Mouse (Mus musculus): ENCODE data around the gene Fxyd6. TPM values are rescaled to one million over a fixed set of nuclear protein-coding genes. Genes with fewer than 3 reads are reported as not detected.

Gene Fxyd6
- polyA plus RNA-seq, 1 experiment from 2014 or later, result 766 TPM

DNA sequence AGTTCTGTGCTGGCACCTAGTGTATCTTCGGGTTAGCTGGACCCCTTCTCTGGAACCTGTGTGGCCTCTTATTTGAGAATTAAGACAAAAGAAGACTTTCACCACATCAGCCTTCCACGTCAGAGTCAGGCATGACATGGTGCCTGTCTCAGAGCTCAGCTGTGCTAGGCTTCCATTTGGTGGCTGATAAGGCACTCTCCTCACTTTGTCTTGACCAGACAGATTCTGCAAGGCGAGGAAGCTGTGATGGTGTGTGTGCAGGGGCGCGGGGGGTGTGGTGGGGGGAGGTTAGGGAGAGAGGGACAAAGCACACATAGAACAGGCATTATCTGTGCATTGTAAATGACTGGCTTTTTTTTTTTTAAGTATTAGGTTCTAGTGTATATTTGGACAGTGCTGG lies 59.4 kb downstream of the Fxyd6 start:
- Histone ChIP-seq H3K27me3 (replicated peaks; ENCODE audit: control insufficient read depth, insufficient read depth, low read length) (peaks cover 16% of the 10 kb centered on the region), H3K27ac (ENCODE audit: low read depth, low read length) (no peak overlapping the region), H3K9ac (ENCODE audit: low read depth, low read length) (no peak overlapping the region), H3K4me1 (ENCODE audit: control insufficient read depth, insufficient read depth, low read depth, low read length) (peaks cover 21% of the 10 kb centered on the region), H3K9me3 (ENCODE audit: control insufficient read depth, low read length) (no peaks in the 10 kb centered on the region), H3K4me3 (ENCODE audit: low read length) (peak overlapping the region; percentile 66; the same call in 1 of the 2 replicates), H3K4me2 (ENCODE audit: low read length) (peak overlapping the region; percentile 78), H3K36me3 (ENCODE audit: control insufficient read depth, insufficient read depth, low read length) (no peaks in the 10 kb centered on the region)
- ATAC-seq, result no peak
- 32% methylated on average over 5 of the region's 5 CpGs for WGBS

DNA sequence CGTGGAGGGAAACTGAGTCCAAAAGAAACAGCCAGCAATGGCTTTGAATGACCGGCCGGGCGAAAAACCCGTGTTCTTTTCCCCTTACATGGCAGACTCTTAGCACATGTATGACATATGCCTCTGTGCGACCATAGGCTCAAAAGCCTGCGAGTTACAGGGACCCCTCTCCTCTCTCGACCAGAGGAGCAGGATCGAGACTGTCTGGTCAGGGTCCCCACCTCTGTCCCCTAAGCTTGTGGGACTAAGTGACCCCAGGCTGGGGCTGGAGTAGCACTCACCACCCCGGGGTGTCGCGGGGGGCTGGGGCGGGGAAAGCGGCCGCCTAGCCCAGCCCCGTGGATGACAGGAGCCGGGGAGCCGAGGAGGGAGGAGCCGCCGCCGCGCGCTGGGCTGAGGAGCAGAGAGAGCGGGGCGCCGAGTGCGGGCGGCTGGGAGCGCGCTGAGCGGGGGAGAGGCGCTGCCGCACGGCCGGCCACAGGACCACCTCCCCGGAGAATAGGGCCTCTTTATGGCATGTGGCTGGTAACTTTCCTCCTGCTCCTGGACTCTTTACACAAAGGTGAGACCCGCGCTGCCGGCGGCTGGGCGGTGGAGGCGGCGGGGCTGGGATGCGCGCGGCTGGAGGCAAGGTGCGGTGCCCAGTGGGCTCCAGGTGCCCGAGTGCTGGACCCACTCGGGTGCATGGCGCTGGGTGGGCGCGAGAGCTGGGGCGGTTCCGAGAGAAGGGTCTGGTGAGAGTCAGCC lies 60.1 kb downstream of the Fxyd6 start:
- peak overlapping the region; percentile 86 for H3K9ac ChIP-seq (ENCODE audit: low read depth, low read length)
- no peaks in the 10 kb centered on the region for H3K36me3 ChIP-seq (ENCODE audit: control insufficient read depth, insufficient read depth, low read length)
- H3K4me1 ChIP-seq (ENCODE audit: control insufficient read depth, insufficient read depth, low read depth, low read length), result peaks cover 24% of the 10 kb centered on the region
- peak overlapping the region; percentile 69 for H3K27ac ChIP-seq (ENCODE audit: low read depth, low read length)
- 3% methylated on average over 32 of the region's 54 CpGs for WGBS
- peaks cover 16% of the 10 kb centered on the region for H3K27me3 ChIP-seq (replicated peaks; ENCODE audit: control insufficient read depth, insufficient read depth, low read length)
- no peaks in the 10 kb centered on the region for H3K9me3 ChIP-seq (ENCODE audit: control insufficient read depth, low read length)
- ATAC-seq, result peak; percentile 53
- peak overlapping the region; percentile 78 for H3K4me2 ChIP-seq (ENCODE audit: low read length)
- peak overlapping the region; percentile 66 for H3K4me3 ChIP-seq (ENCODE audit: low read length)

DNA sequence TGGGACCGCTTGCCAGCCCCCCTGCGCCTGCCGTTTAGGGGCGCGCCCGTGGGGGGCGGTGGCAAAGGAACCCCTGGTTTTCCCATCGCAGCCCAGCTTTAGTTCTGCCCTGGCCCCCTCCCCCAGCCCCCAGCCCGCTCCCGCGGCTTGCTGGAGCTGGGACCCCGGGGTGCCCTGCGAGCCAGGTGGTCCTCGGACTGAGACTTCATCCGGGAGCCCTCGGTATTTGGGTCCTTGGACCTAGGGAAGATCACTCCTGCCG lies 60.6 kb downstream of the Fxyd6 start:
- Histone ChIP-seq H3K9ac (ENCODE audit: low read depth, low read length) (peak overlapping the region; percentile 86), H3K9me3 (ENCODE audit: control insufficient read depth, low read length) (no peaks in the 10 kb centered on the region), H3K27ac (ENCODE audit: low read depth, low read length) (peak overlapping the region; percentile 69), H3K27me3 (replicated peaks; ENCODE audit: control insufficient read depth, insufficient read depth, low read length) (peaks cover 16% of the 10 kb centered on the region), H3K36me3 (ENCODE audit: control insufficient read depth, insufficient read depth, low read length) (no peaks in the 10 kb centered on the region), H3K4me1 (ENCODE audit: control insufficient read depth, insufficient read depth, low read depth, low read length) (peaks cover 24% of the 10 kb centered on the region), H3K4me3 (ENCODE audit: low read length) (peak overlapping the region; percentile 66), H3K4me2 (ENCODE audit: low read length) (peak overlapping the region; percentile 78)
- 0% methylated on average over 15 of the region's 17 CpGs for WGBS
- no peak for ATAC-seq

DNA sequence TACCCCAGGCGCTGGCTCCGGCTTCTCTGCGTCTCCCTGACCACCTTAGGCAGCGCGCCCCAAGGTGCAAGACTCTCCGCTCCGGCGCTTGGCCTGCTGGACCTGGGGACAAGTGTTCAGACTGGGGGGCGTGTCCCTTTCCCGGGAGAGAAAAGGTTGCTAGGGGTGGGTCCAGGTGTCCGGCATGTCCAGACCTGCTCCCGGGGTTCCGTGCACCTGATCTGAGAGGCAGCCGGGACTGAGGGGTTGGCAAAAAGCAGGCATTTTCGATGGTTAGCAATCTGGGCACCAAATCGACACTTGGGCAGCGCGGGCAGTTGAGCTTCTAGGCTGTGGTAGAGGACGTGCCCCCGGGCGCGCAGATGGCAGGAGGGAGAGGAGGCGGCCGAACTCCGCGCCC lies 61.2 kb downstream of the Fxyd6 start:
- peak overlapping the region; percentile 86 for H3K9ac ChIP-seq (ENCODE audit: low read depth, low read length)
- H3K4me3 ChIP-seq (ENCODE audit: low read length), result peak overlapping the region; percentile 66
- H3K27ac ChIP-seq (ENCODE audit: low read depth, low read length), result peak overlapping the region; percentile 69
- peak; percentile 12; the same call in 1 of the 2 replicates for ATAC-seq
- peaks cover 16% of the 10 kb centered on the region for H3K27me3 ChIP-seq (replicated peaks; ENCODE audit: control insufficient read depth, insufficient read depth, low read length)
- 3% methylated on average over 24 of the region's 26 CpGs for WGBS
- peak overlapping the region; percentile 78 for H3K4me2 ChIP-seq (ENCODE audit: low read length)
- no peaks in the 10 kb centered on the region for H3K36me3 ChIP-seq (ENCODE audit: control insufficient read depth, insufficient read depth, low read length)
- H3K4me1 ChIP-seq (ENCODE audit: control insufficient read depth, insufficient read depth, low read depth, low read length), result peaks cover 27% of the 10 kb centered on the region
- no peaks in the 10 kb centered on the region for H3K9me3 ChIP-seq (ENCODE audit: control insufficient read depth, low read length)

DNA sequence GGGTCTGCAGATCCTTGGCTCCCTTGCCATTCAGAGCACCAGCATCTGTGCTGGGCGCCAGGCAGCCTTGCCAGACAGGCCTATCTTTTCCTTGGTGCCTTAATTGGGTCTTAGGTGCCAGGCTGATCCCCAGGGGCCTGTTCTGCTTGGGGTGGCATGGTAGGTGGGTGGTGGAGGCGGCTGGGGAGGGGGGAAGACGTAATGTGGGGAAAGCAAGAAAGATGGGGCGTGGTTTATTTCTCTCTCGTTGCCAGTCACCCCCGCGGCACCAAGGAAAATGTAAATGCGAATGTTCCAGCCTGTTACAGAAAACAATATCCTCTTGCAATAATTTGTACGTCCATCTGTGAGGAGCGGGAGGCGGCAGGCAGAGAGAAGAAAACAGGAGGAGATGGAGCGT lies 62.7 kb downstream of the Fxyd6 start:
- H3K27ac ChIP-seq (ENCODE audit: low read depth, low read length), result peak overlapping the region; percentile 83
- peaks cover 16% of the 10 kb centered on the region for H3K27me3 ChIP-seq (replicated peaks; ENCODE audit: control insufficient read depth, insufficient read depth, low read length)
- 35% methylated on average over 12 of the region's 12 CpGs for WGBS
- peak overlapping the region; percentile 58 for H3K9ac ChIP-seq (ENCODE audit: low read depth, low read length)
- ATAC-seq, result peak; percentile 15; the same call in 1 of the 2 replicates
- H3K4me2 ChIP-seq (ENCODE audit: low read length), result peak overlapping the region; percentile 78
- no peaks in the 10 kb centered on the region for H3K36me3 ChIP-seq (ENCODE audit: control insufficient read depth, insufficient read depth, low read length)
- H3K4me1 ChIP-seq (ENCODE audit: control insufficient read depth, insufficient read depth, low read depth, low read length), result peaks cover 30% of the 10 kb centered on the region
- peak overlapping the region; percentile 66 for H3K4me3 ChIP-seq (ENCODE audit: low read length)
- H3K9me3 ChIP-seq (ENCODE audit: control insufficient read depth, low read length), result no peaks in the 10 kb centered on the region

DNA sequence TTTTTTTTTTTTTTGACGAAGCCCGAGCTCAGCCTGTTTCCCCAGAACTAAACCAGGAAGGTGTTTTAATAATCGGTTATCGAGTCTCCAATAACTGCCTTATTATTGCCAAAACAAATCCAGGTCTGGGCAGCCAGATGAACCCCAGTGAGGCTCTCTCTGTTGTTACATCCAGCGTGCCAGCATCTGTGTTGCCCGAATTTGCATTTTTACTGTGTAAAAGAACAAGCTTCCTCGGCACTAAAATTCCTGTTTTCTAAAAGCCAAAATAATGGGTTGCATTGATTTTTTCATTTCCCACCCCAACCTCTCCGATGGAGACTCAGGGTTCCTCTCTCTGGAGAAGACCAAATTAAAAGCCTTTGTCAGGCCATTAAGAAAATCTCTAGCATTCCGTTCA lies 63.1 kb downstream of the Fxyd6 start:
- no peak for ATAC-seq

GRCm38 (mm10) chr9:45434171-45434570 lies 64.2 kb downstream of the Fxyd6 start:
- Histone ChIP-seq H3K4me2 (ENCODE audit: low read length) (peak overlapping the region; percentile 6; the same call in 1 of the 2 replicates), H3K4me1 (ENCODE audit: control insufficient read depth, insufficient read depth, low read depth, low read length) (peaks cover 30% of the 10 kb centered on the region), H3K9ac (ENCODE audit: low read depth, low read length) (no peak overlapping the region), H3K27me3 (replicated peaks; ENCODE audit: control insufficient read depth, insufficient read depth, low read length) (peaks cover 13% of the 10 kb centered on the region), H3K4me3 (ENCODE audit: low read length) (no peak overlapping the region), H3K9me3 (ENCODE audit: control insufficient read depth, low read length) (no peaks in the 10 kb centered on the region), H3K27ac (ENCODE audit: low read depth, low read length) (peak overlapping the region; percentile 83; the same call in 1 of the 2 replicates), H3K36me3 (ENCODE audit: control insufficient read depth, insufficient read depth, low read length) (no peaks in the 10 kb centered on the region)
- no peak for ATAC-seq
- WGBS, result 51% methylated on average over 2 of the region's 2 CpGs

More for the DNA sequence above, 63.1 kb downstream of the Fxyd6 start:
- H3K4me3 ChIP-seq (ENCODE audit: low read length), result peak overlapping the region; percentile 66
- H3K9ac ChIP-seq (ENCODE audit: low read depth, low read length), result peak overlapping the region; percentile 49
- peaks cover 16% of the 10 kb centered on the region for H3K27me3 ChIP-seq (replicated peaks; ENCODE audit: control insufficient read depth, insufficient read depth, low read length)
- H3K36me3 ChIP-seq (ENCODE audit: control insufficient read depth, insufficient read depth, low read length), result no peaks in the 10 kb centered on the region
- H3K4me1 ChIP-seq (ENCODE audit: control insufficient read depth, insufficient read depth, low read depth, low read length), result peaks cover 30% of the 10 kb centered on the region
- 35% methylated on average over 9 of the region's 9 CpGs for WGBS
- H3K27ac ChIP-seq (ENCODE audit: low read depth, low read length), result peak overlapping the region; percentile 83
- peak overlapping the region; percentile 78 for H3K4me2 ChIP-seq (ENCODE audit: low read length)
- H3K9me3 ChIP-seq (ENCODE audit: control insufficient read depth, low read length), result no peaks in the 10 kb centered on the region

GRCm38 (mm10) chr9:45439025-45439424 lies 69.0 kb downstream of the Fxyd6 start:
- WGBS, result 75% methylated on average over 4 of the region's 4 CpGs
- Histone ChIP-seq H3K4me3 (ENCODE audit: low read length) (no peak overlapping the region), H3K9me3 (ENCODE audit: control insufficient read depth, low read length) (no peaks in the 10 kb centered on the region), H3K36me3 (ENCODE audit: control insufficient read depth, insufficient read depth, low read length) (no peaks in the 10 kb centered on the region), H3K4me2 (ENCODE audit: low read length) (no peak overlapping the region), H3K27ac (ENCODE audit: low read depth, low read length) (no peak overlapping the region), H3K4me1 (ENCODE audit: control insufficient read depth, insufficient read depth, low read depth, low read length) (peaks cover 16% of the 10 kb centered on the region), H3K27me3 (replicated peaks; ENCODE audit: control insufficient read depth, insufficient read depth, low read length) (no peaks in the 10 kb centered on the region), H3K9ac (ENCODE audit: low read depth, low read length) (no peak overlapping the region)
- no peak for ATAC-seq

- H3K36me3 ChIP-seq (ENCODE audit: control insufficient read depth, insufficient read depth, low read length), result no peaks in the 10 kb centered on the region
- ATAC-seq, result no peak
- H3K9me3 ChIP-seq (ENCODE audit: control insufficient read depth, low read length), result no peaks in the 10 kb centered on the region
- H3K4me2 ChIP-seq (ENCODE audit: low read length), result no peak overlapping the region
- H3K4me1 ChIP-seq (ENCODE audit: control insufficient read depth, insufficient read depth, low read depth, low read length), result peaks cover 11% of the 10 kb centered on the region
- H3K27me3 ChIP-seq (replicated peaks; ENCODE audit: control insufficient read depth, insufficient read depth, low read length), result no peaks in the 10 kb centered on the region
- no peak overlapping the region for H3K27ac ChIP-seq (ENCODE audit: low read depth, low read length)
- H3K9ac ChIP-seq (ENCODE audit: low read depth, low read length), result no peak overlapping the region
- no peak overlapping the region for H3K4me3 ChIP-seq (ENCODE audit: low read length)
- WGBS, result 75% methylated on average over 16 of the region's 16 CpGs
These were observed 70.2 kb downstream of the Fxyd6 start for GRCm38 (mm10) chr9:45440083-45440784.
